Mouse (Mus musculus) lung, postnatal 10 days (tissue): ENCODE results near the gene Fut8.
A peak's percentile ranks its signal among the peaks of the same experiment; 100 is the strongest.
"Not testable (repeated sequence)": the region's sequence is repeated elsewhere in the genome, so short reads cannot be mapped to it uniquely, and the experiment has no call there.

Experiments used
- DNase-seq: peaks from one replicate; pipeline ENCODE4 v3.0.0; 2021

Fut8 gene

GRCm38 (mm10) chr12:77223595-77223994, 14.3 kb upstream of the Fut8 start:
- no peak for DNase-seq

DNA sequence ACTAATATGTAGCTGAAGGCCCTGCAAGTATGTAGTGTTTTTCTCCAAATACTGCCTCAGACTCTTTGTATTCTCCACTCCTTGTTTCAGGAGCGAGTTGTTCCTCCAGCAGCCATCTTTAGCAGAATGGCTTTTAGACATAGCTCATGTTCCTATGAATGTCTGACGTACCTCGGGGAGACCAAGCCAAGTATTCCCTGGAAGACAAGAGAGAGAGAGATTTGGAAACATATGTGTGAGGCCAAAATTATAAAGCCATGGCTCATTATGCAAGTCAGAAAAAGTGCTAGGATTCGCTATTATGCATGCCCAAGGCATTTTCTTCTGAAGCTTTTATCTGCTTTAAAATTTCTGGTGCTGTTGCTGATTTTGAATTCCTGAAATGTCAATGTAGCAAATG, 13.8 kb upstream of the Fut8 start:
- no peak for DNase-seq

DNA sequence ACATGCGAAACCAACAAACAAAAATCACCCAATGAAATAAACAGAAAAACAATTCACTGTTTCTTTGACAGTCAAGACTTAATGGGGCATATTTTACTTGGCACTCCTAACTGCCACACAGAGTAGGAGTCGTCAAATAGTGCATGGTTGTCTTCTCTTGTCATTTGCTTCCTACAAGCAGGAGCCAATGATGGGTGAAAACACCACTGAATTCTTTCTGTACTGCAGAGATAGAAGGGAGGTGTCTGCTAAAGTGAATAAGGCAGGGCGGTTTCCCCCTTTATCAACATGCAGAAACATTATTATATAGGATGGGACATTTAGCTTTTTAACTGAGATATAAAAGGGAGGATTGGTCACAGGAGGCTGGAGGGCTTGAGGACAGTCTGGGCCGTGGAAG, 13.0 kb upstream of the Fut8 start:
- DNase-seq, result no peak

DNA sequence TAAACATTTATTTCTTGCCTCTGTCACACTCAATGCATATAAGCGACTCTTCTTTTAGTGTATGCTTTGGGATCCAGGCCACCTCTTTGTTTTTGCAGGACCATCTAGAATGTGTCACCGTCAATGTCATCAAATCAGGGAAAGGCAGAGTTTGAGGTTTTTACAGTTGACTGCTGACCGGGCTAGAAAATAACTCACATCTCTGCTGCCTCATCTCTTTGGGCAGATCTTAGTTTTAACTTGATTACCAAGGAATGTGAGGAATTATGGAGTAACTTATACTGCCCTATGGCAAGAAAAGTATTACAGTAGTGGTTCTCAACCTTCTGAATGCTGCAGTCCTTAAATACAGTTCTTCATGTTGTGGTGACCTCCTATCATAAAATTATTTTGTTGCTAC, 12.2 kb upstream of the Fut8 start:
- DNase-seq, result no peak

GRCm38 (mm10) chr12:77235958-77236357, 2.0 kb upstream of the Fut8 start:
- DNase-seq, result no peak

GRCm38 (mm10) chr12:77238531-77239389, 835 bp downstream of the Fut8 start:
- peak; percentile 96 for DNase-seq

GRCm38 (mm10) chr12:77239390-77240061, 1.6 kb downstream of the Fut8 start:
- DNase-seq, result no peak

DNA sequence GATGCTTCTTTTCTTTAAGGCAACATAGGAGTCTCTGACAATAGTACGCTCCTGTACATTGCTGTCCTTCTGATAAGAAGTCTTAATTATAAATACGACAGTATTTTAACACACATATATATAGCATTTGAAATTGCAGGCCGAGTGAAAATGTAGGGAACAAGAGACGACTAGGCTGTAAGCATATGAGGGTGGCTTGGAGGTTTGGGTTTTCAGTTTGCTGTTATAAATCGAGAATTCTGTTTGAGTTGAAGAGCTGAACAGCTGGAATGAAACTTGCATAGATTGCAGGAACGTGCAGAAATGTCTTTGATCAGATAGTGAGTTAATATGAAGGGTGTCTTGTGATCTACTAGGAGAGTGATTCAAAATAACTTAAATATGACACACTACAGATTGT, 2.4 kb downstream of the Fut8 start:
- no peak for DNase-seq

DNA sequence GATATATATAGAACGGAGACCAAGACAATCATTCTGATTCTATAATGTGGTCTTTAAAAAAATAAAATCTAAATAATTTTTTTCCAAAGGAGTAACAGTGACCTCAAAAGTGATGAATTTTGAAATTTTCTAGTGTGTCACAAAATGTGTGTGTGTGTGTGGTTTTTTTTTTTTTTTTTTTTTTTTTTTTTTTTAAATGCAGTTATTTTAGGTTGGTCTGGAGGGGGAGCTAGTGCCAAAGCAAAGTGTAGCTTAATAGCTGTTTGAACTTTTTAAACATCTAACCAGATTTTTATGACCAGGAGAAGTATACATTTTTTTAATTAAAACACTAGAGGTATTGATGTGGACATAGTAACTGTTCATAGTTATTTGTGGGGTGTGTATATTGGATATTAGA, 2.9 kb downstream of the Fut8 start:
- peak; percentile 53 for DNase-seq

GRCm38 (mm10) chr12:77262650-77263049, 24.7 kb downstream of the Fut8 start:
- DNase-seq, result peak; percentile 16

GRCm38 (mm10) chr12:77263816-77264215, 25.9 kb downstream of the Fut8 start:
- no peak for DNase-seq

- DNase-seq, result no peak
Measured at GRCm38 (mm10) chr12:77270694-77271093, 32.8 kb downstream of the Fut8 start.

- no peak for DNase-seq
Measured at GRCm38 (mm10) chr12:77288507-77288906, 50.6 kb downstream of the Fut8 start.

DNA sequence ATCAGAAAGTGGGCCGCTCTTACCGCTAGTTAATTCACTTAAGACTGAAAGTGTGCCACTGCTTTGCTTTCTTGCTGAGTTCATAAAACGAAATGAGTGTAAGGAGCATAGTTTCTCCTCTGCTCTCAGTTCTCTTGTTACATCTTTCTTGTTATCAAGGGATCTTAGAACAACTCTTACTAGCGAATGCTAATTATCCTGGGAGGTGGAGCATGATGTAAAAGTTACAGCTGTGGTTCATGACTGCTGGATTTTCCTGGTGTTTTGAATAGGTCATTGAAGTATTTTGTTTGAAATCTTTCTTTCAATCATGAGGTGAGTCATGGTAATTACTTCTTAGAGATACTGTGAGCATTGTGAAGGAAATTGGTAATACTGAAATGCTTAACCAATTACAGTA, 53.1 kb downstream of the Fut8 start:
- DNase-seq, result no peak

DNA sequence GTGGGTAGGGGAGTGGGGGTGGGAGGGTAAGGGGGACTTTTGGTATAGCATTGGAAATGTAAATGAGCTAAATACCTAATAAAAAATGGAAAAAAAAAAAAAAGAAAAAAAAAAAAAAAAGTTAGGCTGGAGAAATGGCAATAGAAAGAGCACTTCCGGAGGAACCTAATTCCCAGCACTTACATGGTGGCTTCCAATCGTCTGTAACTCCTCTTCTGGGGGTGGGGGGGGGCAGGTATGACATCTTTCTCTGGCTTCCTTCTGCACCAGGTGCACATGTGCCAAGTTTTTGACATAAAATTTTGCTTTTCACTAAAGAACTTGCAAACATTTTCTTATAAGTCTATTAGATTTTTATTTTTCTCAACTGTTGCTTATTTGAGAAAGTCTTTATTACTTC, 53.9 kb downstream of the Fut8 start:
- not testable (repeated sequence) for DNase-seq

GRCm38 (mm10) chr12:77292375-77293258, 54.7 kb downstream of the Fut8 start:
- no peak for DNase-seq

DNA sequence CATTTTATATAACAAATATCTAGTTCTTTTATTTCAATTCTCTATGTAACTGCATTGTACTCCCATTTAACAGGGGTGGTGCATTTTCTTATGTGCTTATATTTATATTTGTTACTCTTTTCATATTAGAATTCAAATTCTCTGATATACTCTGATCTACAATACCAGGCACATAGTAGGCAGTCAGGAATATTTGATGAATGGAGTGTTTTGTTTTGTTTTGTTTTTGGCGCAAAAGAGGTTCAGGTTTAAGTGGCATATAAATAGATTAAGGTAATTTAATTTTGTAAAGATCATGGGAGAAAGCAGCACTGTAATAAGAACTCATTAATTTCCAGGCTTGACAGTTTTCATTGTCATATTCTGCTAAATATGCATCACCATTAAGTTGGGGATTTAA, 58.2 kb downstream of the Fut8 start:
- DNase-seq, result no peak

DNA sequence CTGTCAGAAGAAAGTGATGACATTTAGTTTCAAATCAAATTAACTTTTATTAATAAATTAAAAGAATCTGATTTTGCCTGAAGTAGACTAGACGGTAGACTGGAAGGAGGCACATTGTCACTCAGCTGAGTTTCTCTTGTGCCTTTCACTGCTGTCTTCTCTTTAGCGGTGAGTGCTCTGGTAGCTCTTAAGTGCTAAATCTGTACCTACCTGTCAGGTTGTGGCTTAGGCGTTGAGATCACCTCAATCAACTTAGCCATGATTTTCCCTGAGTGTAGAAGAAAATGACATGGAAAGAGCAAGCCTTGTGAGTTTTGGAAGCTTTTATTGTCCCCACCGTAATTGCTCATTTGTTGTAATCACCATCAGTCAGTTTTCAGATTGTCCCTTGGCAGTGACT, 59.2 kb downstream of the Fut8 start:
- no peak for DNase-seq

DNA sequence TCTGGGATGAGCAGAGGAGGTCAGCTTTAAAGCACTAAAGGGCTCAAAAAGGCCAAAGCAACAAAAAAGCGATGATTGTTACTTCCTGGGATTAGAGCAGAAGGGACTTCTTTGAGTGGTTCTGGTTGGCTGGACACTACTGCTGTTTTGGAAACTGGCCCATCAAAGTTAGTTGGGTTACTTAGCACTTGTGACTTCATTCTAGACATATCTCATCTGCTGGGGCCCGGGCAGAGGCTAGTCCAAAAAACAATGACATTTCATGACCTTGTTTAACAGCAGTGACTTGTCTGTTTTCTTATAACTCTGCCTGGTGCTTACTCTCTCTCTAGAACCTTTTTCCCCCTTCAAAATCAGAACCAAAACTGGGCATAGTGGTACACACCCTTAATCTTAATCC, 59.9 kb downstream of the Fut8 start:
- no peak for DNase-seq

DNA sequence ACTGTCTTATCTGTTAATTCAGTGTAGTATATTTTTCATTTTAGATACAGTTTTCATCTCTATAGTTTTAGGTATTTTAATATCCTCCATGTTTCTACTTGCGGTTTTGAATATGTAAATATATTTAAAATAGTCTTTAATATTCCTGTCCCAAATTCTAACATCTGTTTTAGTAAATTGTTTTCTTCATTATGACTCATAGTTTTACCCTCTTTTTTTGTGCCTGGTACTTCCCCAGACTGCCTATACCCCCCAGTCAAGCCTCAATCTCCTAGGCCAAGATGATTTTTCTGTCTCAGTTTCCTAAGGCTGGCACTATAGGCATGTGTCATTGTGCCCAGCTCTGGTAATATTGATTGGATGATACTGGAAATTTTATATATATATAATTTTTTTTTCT, 64.1 kb downstream of the Fut8 start:
- no peak for DNase-seq

DNA sequence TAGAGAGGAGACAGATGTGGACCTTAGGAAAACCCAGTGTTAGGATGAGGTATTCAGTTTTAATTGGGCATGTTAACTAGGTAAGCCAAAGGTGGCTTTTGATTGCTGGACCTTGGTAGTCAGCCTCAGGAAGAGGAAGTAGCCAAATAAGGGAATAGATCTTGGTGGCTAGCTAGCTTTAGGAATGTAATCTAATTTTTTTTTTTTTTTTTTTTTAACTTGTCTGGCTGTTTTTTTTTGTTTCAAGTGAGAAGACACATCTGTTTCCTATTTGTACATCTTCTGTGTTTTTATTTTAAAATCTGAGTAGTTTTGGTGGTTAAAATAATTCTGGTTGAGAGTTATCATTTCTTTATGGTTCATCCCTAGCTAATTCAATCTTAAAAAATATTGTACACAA, 65.4 kb downstream of the Fut8 start:
- no peak for DNase-seq

- no peak for DNase-seq
Measured at GRCm38 (mm10) chr12:77305502-77305901, 67.6 kb downstream of the Fut8 start.

GRCm38 (mm10) chr12:77306759-77307314, 68.9 kb downstream of the Fut8 start:
- DNase-seq, result no peak
